Mouse (Mus musculus): ENCODE results near the gene Gps2.
A peak's percentile ranks its signal among the peaks of the same experiment; 100 is the strongest.

DNA sequence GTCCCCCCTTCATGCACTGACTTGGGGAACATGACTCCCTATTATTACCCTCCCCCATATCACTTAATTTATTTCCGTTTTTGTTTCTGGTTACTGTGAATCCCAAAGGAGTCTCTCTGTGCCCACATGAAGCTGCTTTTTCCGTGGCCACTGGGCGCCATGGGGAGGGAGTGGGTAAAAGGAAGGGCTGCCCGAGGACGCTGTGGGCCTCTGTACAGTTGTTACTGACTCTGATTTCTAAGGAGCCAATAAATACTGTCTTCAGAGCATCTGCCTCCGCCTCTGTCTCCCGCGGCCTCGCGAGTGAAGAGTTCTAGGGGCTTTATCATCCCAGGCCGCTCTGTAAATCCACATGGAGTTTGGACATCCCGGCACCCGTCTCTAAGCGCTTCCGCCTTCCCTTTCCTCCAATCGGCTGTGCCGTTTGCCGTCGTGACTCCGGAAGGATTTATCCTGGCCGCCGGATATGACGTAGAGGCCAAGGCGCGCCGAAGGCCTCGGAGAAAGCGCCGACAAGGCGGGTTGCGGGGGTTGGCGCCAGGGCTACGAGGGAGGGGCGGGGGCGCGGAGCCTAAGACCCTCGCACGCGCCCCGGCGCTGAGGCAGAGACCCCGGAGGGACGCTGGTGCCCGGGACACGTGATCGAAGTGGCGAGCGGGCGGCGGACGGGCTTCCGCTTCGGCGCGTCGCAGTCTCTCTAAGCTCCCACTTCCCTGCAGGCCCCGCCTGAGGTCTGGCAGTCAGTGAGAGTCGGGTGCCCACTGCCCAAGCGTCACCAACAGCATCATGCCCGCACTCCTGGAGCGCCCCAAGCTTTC lies at the start of gene Gps2:
- TF ChIP-seq TAL1 (IDR thresholded peaks at IDR 0.05; ENCODE audit: low read length) (no peak), CTCF (IDR thresholded peaks at IDR 0.05 in 2 of 3, conservative IDR thresholded peaks at IDR 0.05 in 1 of 3; ENCODE audit: control insufficient read depth in 1 of 3, insufficient read depth in 1 of 3, low read depth in 2 of 3, low read length in 3 of 3, poor library complexity in 1 of 3, severe bottlenecking in 1 of 3) (no peak), USF1 (IDR thresholded peaks at IDR 0.05; ENCODE audit: low read depth, low read length) (peak; percentile 89), MXI1 (IDR thresholded peaks at IDR 0.05; ENCODE audit: low read depth, low read length) (peak; percentile 97), POLR2A (IDR thresholded peaks at IDR 0.05; ENCODE audit: control insufficient read depth in 1 of 2, insufficient read depth in 1 of 2, low read depth in 1 of 2, low read length in 2 of 2, poor library complexity in 1 of 2) (peak; percentile 79 to 87)

Measured in MEL (cell line).